Mouse (Mus musculus) adipocyte (in vitro differentiated cells): ENCODE data around the gene Fmnl1.

Source experiments
- DNase-seq: peaks from one replicate; pipeline ENCODE4 v3.0.0-alpha.2; 2016; ENCODE audit warnings: low spot score

The Fmnl1 gene

DNA sequence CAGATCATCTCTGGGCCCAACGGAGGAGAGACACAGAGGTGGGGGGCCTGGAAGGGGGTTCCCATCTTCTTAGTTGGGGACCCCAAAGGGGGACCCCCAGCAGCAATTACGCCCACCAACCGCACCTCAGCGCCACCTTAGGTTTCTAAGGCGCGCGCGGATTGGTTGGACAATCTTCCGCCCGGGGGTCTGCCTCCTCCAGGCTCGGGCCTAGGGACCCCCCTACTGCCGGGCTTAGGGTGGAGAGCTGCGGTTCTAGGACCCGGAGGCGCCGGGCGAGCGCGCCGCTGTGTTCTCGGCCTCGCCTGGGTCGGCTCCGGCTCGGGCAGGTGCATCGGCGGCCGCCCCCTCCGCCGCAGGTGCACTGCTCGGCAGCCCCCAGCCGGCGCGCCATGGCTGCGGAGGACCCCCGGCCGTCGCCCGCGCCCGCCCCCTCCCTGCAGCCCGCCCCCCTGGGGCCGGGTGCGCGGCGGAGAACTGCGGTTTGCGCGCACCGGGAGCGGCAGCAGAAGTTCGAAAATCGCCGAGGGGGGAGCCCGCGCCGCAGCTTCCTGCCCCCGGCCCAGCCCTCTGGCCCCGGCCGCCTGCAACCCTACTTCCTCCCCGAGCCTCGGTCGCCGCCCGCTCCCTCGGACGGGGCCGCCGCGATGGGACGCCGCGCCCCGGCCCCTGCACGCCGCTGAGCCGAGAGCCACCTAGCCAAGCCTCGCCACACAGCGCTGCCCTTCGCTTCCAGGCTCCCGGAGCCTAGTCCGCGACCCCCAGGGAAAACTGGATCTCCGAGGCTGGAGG lies at the start of gene Fmnl1:
Fmnl1 (plus strand) TSS at position 614 of the 792 bp plus-strand sequence.
- no peak for DNase-seq

GRCm38 (mm10) chr11:103131701-103132575 lies 39.0 kb upstream of the Fmnl1 start, which contains the start of gene Hexim2:
Gene Hexim2, plus strand, starts transcription at chr11:103132429.
- peak; percentile 82 for DNase-seq

DNA sequence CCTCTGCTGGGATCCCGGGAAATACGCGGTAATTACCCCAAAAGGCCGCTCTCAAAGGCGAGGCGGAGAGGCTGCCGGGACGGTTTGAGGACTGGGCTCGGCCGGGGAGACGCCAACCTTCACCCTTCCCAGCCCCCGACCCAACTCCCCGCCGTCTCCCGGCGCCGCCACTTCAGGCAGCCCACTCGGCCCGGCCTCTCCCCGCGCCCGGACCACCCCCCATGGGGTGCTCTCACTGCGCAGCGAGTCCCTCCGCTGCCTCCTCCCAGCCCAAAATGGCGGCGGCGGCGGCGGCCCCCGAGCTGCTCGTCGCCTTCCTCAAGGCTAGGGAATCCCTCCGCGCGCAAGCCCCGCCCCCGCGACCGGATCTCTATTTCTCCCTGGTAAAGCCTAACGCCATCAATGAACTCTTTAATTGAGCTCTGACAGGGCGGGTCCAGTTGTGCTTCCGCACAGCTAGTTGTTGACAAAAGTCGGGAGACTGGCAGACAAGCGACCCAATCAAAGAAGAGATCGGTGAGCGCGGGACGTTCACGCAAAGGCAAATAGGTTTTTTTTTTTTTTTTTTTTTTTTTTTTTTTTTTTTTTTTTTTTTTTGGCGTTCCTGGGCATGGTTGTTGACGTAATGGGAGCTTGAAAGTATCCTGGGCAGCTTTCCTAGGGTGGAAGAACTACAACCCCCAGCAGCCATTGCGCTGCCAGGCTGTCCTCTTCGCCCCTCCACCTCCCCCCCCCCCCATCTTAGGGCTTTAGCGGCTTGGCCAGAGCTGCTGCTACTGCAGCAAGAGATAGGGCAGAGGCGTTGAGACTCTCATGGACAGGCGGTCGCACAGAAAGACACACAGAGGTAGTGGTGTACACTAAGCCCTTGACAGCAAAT lies 38.1 kb upstream of the Fmnl1 start:
- DNase-seq = peak; percentile 100

- DNase-seq = peak; percentile 54
Measured at GRCm38 (mm10) chr11:103133456-103134185, 37.3 kb upstream of the Fmnl1 start.

GRCm38 (mm10) chr11:103134221-103134620 lies 36.7 kb upstream of the Fmnl1 start:
- peak; percentile 74 for DNase-seq

- DNase-seq = no peak
Measured at GRCm38 (mm10) chr11:103136039-103136577, 34.8 kb upstream of the Fmnl1 start.

DNA sequence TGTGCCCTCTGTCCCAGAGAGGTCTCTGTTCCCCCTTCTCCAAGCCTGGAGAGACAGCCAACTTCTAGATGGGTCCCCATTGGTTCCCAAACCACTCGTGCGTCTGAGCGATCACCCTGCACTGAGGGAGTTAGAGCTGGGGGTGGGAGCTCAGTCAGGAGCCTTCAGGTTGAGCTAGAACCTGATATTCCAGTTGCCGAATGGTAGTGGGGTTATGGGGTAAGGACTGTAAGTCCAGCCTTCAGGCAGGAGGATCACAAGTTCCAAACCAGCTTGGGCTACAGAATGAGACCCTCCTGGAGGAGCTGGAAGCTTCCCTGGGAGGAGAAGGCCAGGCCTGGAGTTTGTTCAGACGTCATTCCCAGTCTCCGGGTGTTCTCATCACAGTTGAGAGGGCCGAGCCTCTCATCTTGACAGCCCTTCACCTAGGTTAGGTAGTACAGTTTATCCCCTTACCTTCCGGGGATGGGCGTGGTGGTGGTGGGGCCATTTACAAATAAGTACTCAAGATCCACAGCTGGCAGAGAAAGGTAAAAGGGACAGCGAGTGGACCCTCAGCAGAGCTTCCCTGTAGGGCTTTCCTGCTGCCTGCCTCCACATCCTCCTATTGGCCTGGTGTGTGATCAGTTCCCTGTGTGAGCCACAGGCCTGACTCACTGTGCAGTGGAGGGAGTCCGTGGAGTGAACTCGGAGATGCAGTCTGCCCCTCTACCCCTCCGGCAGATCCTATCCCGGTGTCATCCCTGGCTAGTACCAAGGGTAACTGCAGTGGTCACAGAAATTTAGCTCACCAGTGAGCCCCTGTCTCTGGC lies 30.8 kb upstream of the Fmnl1 start:
- DNase-seq = no peak

DNA sequence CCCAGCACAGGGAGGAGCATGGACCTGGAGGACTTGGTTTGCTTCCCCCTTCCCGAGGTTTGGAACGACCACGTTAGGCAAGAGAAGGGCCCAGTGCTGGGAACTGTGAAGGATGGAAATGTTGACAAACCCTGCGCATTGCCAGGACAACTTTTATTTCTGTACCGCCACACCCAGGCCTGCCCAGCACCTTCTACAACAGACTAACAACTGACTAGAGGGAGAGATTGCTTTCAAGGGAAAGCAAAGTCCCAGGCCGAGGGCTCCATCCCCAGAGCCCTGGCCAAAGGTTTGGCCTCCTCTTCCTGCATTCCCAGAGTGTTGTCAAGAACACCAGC lies 30.2 kb upstream of the Fmnl1 start:
- no peak for DNase-seq

- peak; percentile 88 for DNase-seq
Measured at GRCm38 (mm10) chr11:103141101-103141943, 29.6 kb upstream of the Fmnl1 start.

GRCm38 (mm10) chr11:103141944-103142255 lies 29.0 kb upstream of the Fmnl1 start:
- DNase-seq = peak; percentile 71

GRCm38 (mm10) chr11:103142441-103143182 lies 28.3 kb upstream of the Fmnl1 start:
- DNase-seq = peak; percentile 70

- peak; percentile 84 for DNase-seq
Measured at GRCm38 (mm10) chr11:103144309-103145285, 26.3 kb upstream of the Fmnl1 start.

DNA sequence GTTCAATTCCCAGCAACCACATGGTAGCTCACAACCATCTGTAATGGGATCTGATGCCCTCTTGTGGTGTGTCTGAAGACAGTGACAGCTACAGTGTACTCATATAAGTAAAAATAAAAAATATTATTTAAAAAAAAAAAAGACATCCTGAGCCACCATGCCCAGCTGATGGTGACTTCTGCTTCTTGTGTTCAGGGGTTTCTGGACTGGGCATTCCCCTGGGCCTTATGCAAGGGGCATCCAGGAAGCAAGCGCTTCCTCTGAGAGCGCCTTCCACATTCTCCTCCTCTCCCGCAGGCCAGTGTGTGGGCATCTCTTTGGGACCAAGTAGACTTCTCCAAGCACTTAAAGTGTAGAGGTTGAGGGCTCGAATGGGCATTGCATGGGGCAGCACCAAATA lies 24.5 kb upstream of the Fmnl1 start:
- no peak for DNase-seq

GRCm38 (mm10) chr11:103147766-103148165 lies 23.1 kb upstream of the Fmnl1 start:
- DNase-seq = no peak

DNA sequence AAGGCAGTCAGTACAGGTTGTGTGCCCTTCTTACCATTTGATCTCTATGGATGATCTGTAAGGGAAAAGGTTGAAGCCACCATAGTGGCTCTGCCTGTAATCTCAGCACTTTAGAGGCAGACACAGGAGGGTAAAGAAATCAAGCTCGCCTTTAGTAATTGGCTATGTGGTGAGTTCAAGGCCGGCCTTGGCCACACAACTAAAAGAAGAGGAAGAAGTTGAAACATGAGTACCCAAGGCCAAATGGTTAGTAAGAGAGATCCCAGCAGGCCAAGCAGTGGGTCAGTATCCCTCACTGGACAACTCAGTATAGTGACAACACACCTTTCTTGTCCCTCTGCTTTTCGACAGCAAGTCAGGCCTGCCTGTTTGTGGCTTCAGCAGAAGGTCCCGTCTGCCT lies 21.1 kb upstream of the Fmnl1 start:
- DNase-seq = no peak

GRCm38 (mm10) chr11:103158621-103159478 lies 12.1 kb upstream of the Fmnl1 start:
- peak; percentile 97 for DNase-seq
